Mouse (Mus musculus) gastrocnemius, adult 2 months (tissue): ENCODE results near the gene Pcgf5. TPM values are rescaled to one million over a fixed set of nuclear protein-coding genes. Genes with fewer than 3 reads are reported as not detected.
A peak's percentile ranks its signal among the peaks of the same experiment; 100 is the strongest.
"Not testable (repeated sequence)": the region's sequence is repeated elsewhere in the genome, so short reads cannot be mapped to it uniquely, and the experiment has no call there.

ENCODE experiments used
- DNase-seq: peaks from one replicate; pipeline ENCODE4 v3.0.0; 2022
- H3K27ac ChIP-seq: fragments of 200-600 bp; 2 replicates; pipeline ENCODE4 v1.8.1; 2022; ENCODE audit warnings: mild to moderate bottlenecking
- H3K4me3 ChIP-seq: fragments of 200-600 bp; 2 replicates; pipeline ENCODE4 v1.8.1; 2022; ENCODE audit warnings: mild to moderate bottlenecking, moderate library complexity
- CTCF ChIP-seq: fragments of 200-600 bp; IDR thresholded peaks from 2 replicates; pipeline ENCODE4 v1.8.1; 2022; ENCODE audit warnings: antibody characterized with exemption, mild to moderate bottlenecking, moderate library complexity
- intact Hi-C: fragments of 180-260 bp; cut with DNase I; formaldehyde crosslinking; loops from one replicate; pipeline ENCODE4 v1.15.1; 2025
- total RNA-seq, 2 experiments: library from RNA; stranded (reverse); gene quantifications; 2 replicates each; pipeline ENCODE4 v1.2.3; 2021

The Pcgf5 gene
- total RNA-seq, 2 experiments from 2014 or later = 34.0 to 38.7 TPM

- H3K27ac ChIP-seq = peak overlapping the region; percentile 90
- peak overlapping the region; percentile 81; the same call in 1 of the 2 replicates for H3K4me3 ChIP-seq
- TF ChIP-seq CTCF = no peak
- DNase-seq = no peak
- intact Hi-C loops = no loop called here
Measured at GRCm38 (mm10) chr19:36408352-36409100, 60.4 kb downstream of the Pcgf5 start.

- Histone ChIP-seq H3K4me3 (peak overlapping the region; percentile 81), H3K27ac (peak overlapping the region; percentile 90)
- intact Hi-C loops = no loop called here
- no peak for TF ChIP-seq CTCF
- peak; percentile 99 for DNase-seq
Measured at GRCm38 (mm10) chr19:36409280-36409860, 61.3 kb downstream of the Pcgf5 start.

GRCm38 (mm10) chr19:36409861-36410392 is 61.8 kb downstream of the Pcgf5 start:
- no peak for DNase-seq
- H3K27ac ChIP-seq = peak overlapping the region; percentile 90

GRCm38 (mm10) chr19:36419885-36420284 is 71.8 kb downstream of the Pcgf5 start:
- DNase-seq = no peak
- H3K27ac ChIP-seq = no peak overlapping the region
- no peak overlapping the region for H3K4me3 ChIP-seq
- no peak for TF ChIP-seq CTCF
- intact Hi-C loops = no loop called here

More at GRCm38 (mm10) chr19:36409861-36410392, 61.8 kb downstream of the Pcgf5 start:
- intact Hi-C loops = loop anchor here (1.0 kb wide), 2 partner anchors 62 to 148 kb away; partner anchors contain the start of gene Pcgf5
- TF ChIP-seq CTCF = no peak
- peak overlapping the region; percentile 81 for H3K4me3 ChIP-seq

GRCm38 (mm10) chr19:36427195-36427876 is 79.2 kb downstream of the Pcgf5 start:
- TF ChIP-seq CTCF = no peak
- no peak for DNase-seq
- intact Hi-C loops = no loop called here
- Histone ChIP-seq H3K27ac (no peak overlapping the region), H3K4me3 (no peak overlapping the region)

GRCm38 (mm10) chr19:36428116-36428515 is 80.0 kb downstream of the Pcgf5 start:
- intact Hi-C loops = no loop called here
- TF ChIP-seq CTCF = no peak
- DNase-seq = no peak
- no peak overlapping the region for H3K4me3 ChIP-seq
- no peak overlapping the region for H3K27ac ChIP-seq

GRCm38 (mm10) chr19:36429354-36429753 is 81.2 kb downstream of the Pcgf5 start:
- no peak for DNase-seq
- TF ChIP-seq CTCF = no peak
- Histone ChIP-seq H3K27ac (no peak overlapping the region), H3K4me3 (no peak overlapping the region)
- intact Hi-C loops = no loop called here

- no peak for TF ChIP-seq CTCF
- no peak for DNase-seq
- no peak overlapping the region for H3K4me3 ChIP-seq
- intact Hi-C loops = no loop called here
- H3K27ac ChIP-seq = no peak overlapping the region
Measured at GRCm38 (mm10) chr19:36433161-36433560, 85.1 kb downstream of the Pcgf5 start.

GRCm38 (mm10) chr19:36439894-36440714 is 92.0 kb downstream of the Pcgf5 start:
- intact Hi-C loops = loop anchor here (1.0 kb wide), 2 partner anchors 257 to 329 kb away; no protein-coding TSS in a partner anchor
- peak; percentile 87 for TF ChIP-seq CTCF
- DNase-seq = no peak
- H3K27ac ChIP-seq = no peak overlapping the region
- H3K4me3 ChIP-seq = no peak overlapping the region

GRCm38 (mm10) chr19:36450997-36451608 is 103.0 kb downstream of the Pcgf5 start:
- Histone ChIP-seq H3K27ac (peak overlapping the region; percentile 0; the same call in 1 of the 2 replicates), H3K4me3 (no peak overlapping the region)
- intact Hi-C loops = no loop called here
- no peak for TF ChIP-seq CTCF
- no peak for DNase-seq

GRCm38 (mm10) chr19:36451731-36452130 is 103.6 kb downstream of the Pcgf5 start:
- no peak for TF ChIP-seq CTCF
- H3K27ac ChIP-seq = no peak overlapping the region; the same call in 1 of the 2 replicates
- H3K4me3 ChIP-seq = no peak overlapping the region
- DNase-seq = no peak
- intact Hi-C loops = no loop called here

GRCm38 (mm10) chr19:36452210-36452609 is 104.1 kb downstream of the Pcgf5 start:
- H3K27ac ChIP-seq, H3K4me3 ChIP-seq, intact Hi-C loops, DNase-seq: not testable (repeated sequence)
